In genomic region chr12:53147696-53148095, GRCm38 (mm10) we compare ENCODE assay signal across 15 mouse cellular contexts.
"Had no signal": no experiment of that assay in that cellular context is flagged by ENCODE, and none has a peak within 500 bp of the region (broad histone marks: within the 10 kb centered on the region; RNA-seq: fewer than 3 reads in every experiment).

No protein-coding gene starts in this region.

- H3K27ac ChIP-seq: midbrain, embryonic 10.5 days; midbrain, embryonic 12.5 days; neural tube, embryonic 13.5 days; neural tube, embryonic 15.5 days; stomach, embryonic 15.5 days had no signal

- DNase-seq: lung, embryonic 14.5 days; lung, postnatal 10 days; lung, postnatal 4 days; midbrain, embryonic 14.5 days; right cerebral cortex, postnatal 14 days; thymus, adult 18-20 months; thymus, postnatal 14 days; thymus, postnatal 36 days had no signal

- ATAC-seq: midbrain, embryonic 16.5 days had no signal

- H3K4me1 ChIP-seq: stomach, embryonic 15.5 days had no signal

- H3K27me3 ChIP-seq: midbrain, embryonic 12.5 days; neural tube, embryonic 13.5 days; neural tube, embryonic 15.5 days; stomach, embryonic 15.5 days had no signal

- H3K4me3 ChIP-seq: midbrain, embryonic 10.5 days; midbrain, embryonic 12.5 days; myocyte; neural tube, embryonic 13.5 days; neural tube, embryonic 15.5 days; stomach, embryonic 15.5 days had no signal

- H3K4me2 ChIP-seq: lung, embryonic 14.5 days; midbrain, embryonic 12.5 days; neural tube, embryonic 13.5 days; neural tube, embryonic 15.5 days; stomach, embryonic 15.5 days had no signal

- H3K9me3 ChIP-seq: neural tube, embryonic 13.5 days; neural tube, embryonic 15.5 days; stomach, embryonic 15.5 days had no signal

- H3K9ac ChIP-seq: lung, embryonic 14.5 days; midbrain, embryonic 12.5 days; neural tube, embryonic 13.5 days; neural tube, embryonic 15.5 days; stomach, embryonic 15.5 days had no signal

- H3K36me3 ChIP-seq: stomach, embryonic 15.5 days had no signal
